Comparison of ENCODE assay signal across 8 mouse cellular contexts in the genomic region with DNA sequence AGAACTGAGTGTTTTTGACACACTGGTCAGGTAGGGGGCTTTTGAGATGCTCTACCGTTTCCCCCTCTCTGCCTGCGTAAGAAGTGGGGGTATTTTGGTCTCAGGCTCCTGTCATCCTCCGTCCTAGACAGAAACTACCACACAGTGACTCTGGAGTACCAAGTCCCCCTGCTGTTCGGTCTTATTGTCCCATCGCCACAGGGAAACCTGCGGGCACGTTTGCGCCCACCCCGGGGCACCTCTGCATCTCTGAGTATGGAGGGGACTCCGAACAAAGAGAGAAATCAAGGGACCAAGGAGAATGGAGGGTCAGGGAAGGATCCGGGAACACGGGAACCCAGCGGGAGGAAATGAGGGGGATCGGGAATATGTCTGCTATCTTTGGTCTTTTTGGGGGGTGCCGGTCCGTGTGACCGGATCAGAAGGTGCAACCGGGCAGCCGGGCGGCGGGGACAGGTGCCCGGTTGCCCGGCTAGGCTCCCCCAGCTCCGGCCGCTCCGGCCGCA. TPM values are rescaled to one million over a fixed set of nuclear protein-coding genes. Genes with fewer than 3 reads are reported as not detected.
DNase-seq lines count a peak whose midpoint lies in the region; ATAC-seq and TF ChIP-seq lines count a peak whose summit lies in the region.

No protein-coding gene starts in this region.

- peak in 1 of 2 experiments; percentile 75 for DNase-seq in heart, adult 2 months
- DNase-seq in heart, postnatal 25 days (ENCODE audit: low spot score), result no peak
- DNase-seq in MEL (ENCODE audit: low read depth, low spot score), result peak; percentile 60
- DNase-seq in cerebellum, adult 11-12 months, result no peak

- under 1% methylated on average over 27 of the region's 27 CpGs for WGBS in heart, adult 2 months
- under 1% methylated on average over 27 of the region's 27 CpGs for WGBS in hindbrain, embryonic 12.5 days
- WGBS in liver, embryonic 16.5 days (ENCODE audit: insufficient replicate concordance), result under 1% methylated on average over 27 of the region's 27 CpGs
- WGBS in neural tube, embryonic 13.5 days, result under 1% methylated on average over 27 of the region's 27 CpGs

- peaks cover 10% of the 10 kb centered on the region for H3K36me3 ChIP-seq in heart, adult 2 months (ENCODE audit: control insufficient read depth, insufficient read depth, low read length)
- peaks cover 0 to 7% of the 10 kb centered on the region in 2 experiments; a peak in 2 of 4 replicates for H3K36me3 ChIP-seq in MEL (ENCODE audit: control insufficient read depth in 1 of 2, insufficient read depth in 2 of 2, low read length in 2 of 2)
- H3K36me3 ChIP-seq in erythroblast, embryonic 14.5 days (ENCODE audit: control insufficient read depth), result peaks cover 11% of the 10 kb centered on the region
- peaks cover 9% of the 10 kb centered on the region for H3K36me3 ChIP-seq in hindbrain, embryonic 12.5 days
- peaks cover 9% of the 10 kb centered on the region; the same call in 1 of the 2 replicates for H3K36me3 ChIP-seq in liver, embryonic 16.5 days (ENCODE audit: control insufficient read depth, insufficient read depth)
- peaks cover 12% of the 10 kb centered on the region for H3K36me3 ChIP-seq in neural tube, embryonic 13.5 days

- peaks cover 7% of the 10 kb centered on the region for H3K79me2 ChIP-seq in heart, adult 2 months (replicated peaks; ENCODE audit: control insufficient read depth, insufficient read depth, low read length)
- peaks cover 7% of the 10 kb centered on the region for H3K79me2 ChIP-seq in MEL (ENCODE audit: control insufficient read depth, insufficient read depth, low read length, poor library complexity)

- intact Hi-C loops in heart, adult 2 months (cut with DNase I), result loop anchor here (1.0 to 10.0 kb wide), 13 partner anchors 15 to 1088 kb away; no protein-coding TSS in a partner anchor
- intact Hi-C loops in heart, postnatal 25 days (cut with DNase I), result loop anchor here (1.0 to 10.0 kb wide), 9 partner anchors 58 to 1196 kb away; no protein-coding TSS in a partner anchor

- H3K4me3 ChIP-seq in heart, adult 2 months, result peak overlapping the region; percentile 64
- H3K4me3 ChIP-seq in MEL (ENCODE audit: control insufficient read depth in 1 of 2, insufficient read depth in 1 of 2, low read depth in 2 of 2, low read length in 2 of 2), result peak overlapping the region; percentile 85 to 90
- peak overlapping the region; percentile 72 for H3K4me3 ChIP-seq in erythroblast, embryonic 14.5 days (replicated peaks)
- H3K4me3 ChIP-seq in hindbrain, embryonic 12.5 days, result peak overlapping the region; percentile 61
- H3K4me3 ChIP-seq in liver, embryonic 16.5 days (ENCODE audit: low read depth, low read length), result peak overlapping the region; percentile 84
- peak overlapping the region; percentile 65 for H3K4me3 ChIP-seq in neural tube, embryonic 13.5 days

- TF ChIP-seq RAD21 in MEL (IDR thresholded peaks at IDR 0.05; ENCODE audit: low read depth, low read length), result no peak; the same call in 1 of the 2 replicates

- peak overlapping the region; percentile 95 for H3K9ac ChIP-seq in heart, adult 2 months (ENCODE audit: low read depth, low read length)
- peak overlapping the region; percentile 91 for H3K9ac ChIP-seq in MEL (ENCODE audit: control insufficient read depth, low read depth, low read length, poor library complexity, severe bottlenecking)
- peak overlapping the region; percentile 86 for H3K9ac ChIP-seq in hindbrain, embryonic 12.5 days
- H3K9ac ChIP-seq in liver, embryonic 16.5 days (ENCODE audit: low read depth, low read length), result peak overlapping the region; percentile 93
- peak overlapping the region; percentile 94 for H3K9ac ChIP-seq in neural tube, embryonic 13.5 days

- H3K9me3 ChIP-seq in MEL (replicated peaks; ENCODE audit: insufficient read depth, low read length), result no peaks in the 10 kb centered on the region
- no peaks in the 10 kb centered on the region for H3K9me3 ChIP-seq in erythroblast, embryonic 14.5 days (ENCODE audit: control insufficient read depth, low read length)
- no peaks in the 10 kb centered on the region for H3K9me3 ChIP-seq in hindbrain, embryonic 12.5 days (replicated peaks)
- H3K9me3 ChIP-seq in liver, embryonic 16.5 days (replicated peaks; ENCODE audit: control insufficient read depth, low read length), result no peaks in the 10 kb centered on the region
- no peaks in the 10 kb centered on the region for H3K9me3 ChIP-seq in neural tube, embryonic 13.5 days

- ATAC-seq in hindbrain, embryonic 12.5 days (ENCODE audit: low FRiP score), result peak; percentile 72
- peak; percentile 25 for ATAC-seq in liver, embryonic 16.5 days (ENCODE audit: low read depth)
- peak; percentile 64 for ATAC-seq in neural tube, embryonic 13.5 days (ENCODE audit: low read depth)

- no peak for TF ChIP-seq POLR2A in heart, adult 2 months (IDR thresholded peaks at IDR 0.05; ENCODE audit: insufficient read depth, low read depth, low read length)
- peak in 1 of 2 experiments; percentile 90; a peak in 3 of 4 replicates for TF ChIP-seq POLR2A in MEL (IDR thresholded peaks at IDR 0.05; ENCODE audit: control insufficient read depth in 1 of 2, insufficient read depth in 1 of 2, low read depth in 1 of 2, low read length in 2 of 2, poor library complexity in 1 of 2)

- H3K27me3 ChIP-seq in heart, adult 2 months (ENCODE audit: control insufficient read depth, insufficient read depth, low read length), result no peaks in the 10 kb centered on the region
- H3K27me3 ChIP-seq in MEL (ENCODE audit: control insufficient read depth in 1 of 2, insufficient read depth in 2 of 2, low read length in 2 of 2), result no peaks in the 10 kb centered on the region
- H3K27me3 ChIP-seq in erythroblast, embryonic 14.5 days (ENCODE audit: control insufficient read depth), result peaks cover 24% of the 10 kb centered on the region
- no peaks in the 10 kb centered on the region for H3K27me3 ChIP-seq in hindbrain, embryonic 12.5 days
- no peaks in the 10 kb centered on the region for H3K27me3 ChIP-seq in liver, embryonic 16.5 days (ENCODE audit: control insufficient read depth, insufficient read depth, low read depth, low read length)
- no peaks in the 10 kb centered on the region for H3K27me3 ChIP-seq in neural tube, embryonic 13.5 days

- peak overlapping the region; percentile 100 for H3K27ac ChIP-seq in heart, adult 2 months
- peak overlapping the region; percentile 60 for H3K27ac ChIP-seq in MEL (ENCODE audit: control insufficient read depth, low read depth, low read length)
- peak overlapping the region; percentile 100 for H3K27ac ChIP-seq in hindbrain, embryonic 12.5 days
- peak overlapping the region; percentile 88 for H3K27ac ChIP-seq in liver, embryonic 16.5 days (ENCODE audit: low read length)
- H3K27ac ChIP-seq in neural tube, embryonic 13.5 days (replicated peaks), result peak overlapping the region; percentile 100

- TF ChIP-seq CTCF in heart, adult 2 months (IDR thresholded peaks at IDR 0.05), result peak; percentile 64
- peak in 1 of 3 experiments; percentile 23; a peak in 2 of 6 replicates for TF ChIP-seq CTCF in MEL (IDR thresholded peaks at IDR 0.05 in 2 of 3, conservative IDR thresholded peaks at IDR 0.05 in 1 of 3; ENCODE audit: control insufficient read depth in 1 of 3, insufficient read depth in 1 of 3, low read depth in 2 of 3, low read length in 3 of 3, poor library complexity in 1 of 3, severe bottlenecking in 1 of 3)

- H3K4me1 ChIP-seq in heart, adult 2 months (ENCODE audit: control insufficient read depth, insufficient read depth, low read length), result peaks cover 5% of the 10 kb centered on the region
- H3K4me1 ChIP-seq in MEL (ENCODE audit: control insufficient read depth in 1 of 2, insufficient read depth in 2 of 2, low read length in 2 of 2), result peaks cover 0 to 10% of the 10 kb centered on the region in 2 experiments; a peak in 2 of 4 replicates
- peaks cover 32% of the 10 kb centered on the region for H3K4me1 ChIP-seq in erythroblast, embryonic 14.5 days (ENCODE audit: control insufficient read depth)
- H3K4me1 ChIP-seq in hindbrain, embryonic 12.5 days, result peaks cover 16% of the 10 kb centered on the region
- peaks cover 10% of the 10 kb centered on the region; the same call in 1 of the 2 replicates for H3K4me1 ChIP-seq in liver, embryonic 16.5 days (ENCODE audit: control insufficient read depth, low read depth, low read length)
- H3K4me1 ChIP-seq in neural tube, embryonic 13.5 days (replicated peaks), result peaks cover 22% of the 10 kb centered on the region

- TF ChIP-seq EP300 in heart, adult 2 months (IDR thresholded peaks at IDR 0.05; ENCODE audit: insufficient read depth, low read depth, low read length), result no peak
- TF ChIP-seq EP300 in MEL (IDR thresholded peaks at IDR 0.05; ENCODE audit: low read depth in 1 of 2, low read length in 2 of 2), result no peak

- peak overlapping the region; percentile 62 for H3K4me2 ChIP-seq in hindbrain, embryonic 12.5 days (replicated peaks)
- peak overlapping the region; percentile 94 for H3K4me2 ChIP-seq in liver, embryonic 16.5 days (ENCODE audit: low read depth, low read length)
- peak overlapping the region; percentile 70 for H3K4me2 ChIP-seq in neural tube, embryonic 13.5 days

TF ChIP-seq in MEL, 35 proteins besides CTCF, POLR2A, EP300 and RAD21:
- 0 out of 2 replicates have a peak, but pooled peaks have one; percentile 9 for TF ChIP-seq RCOR1 (IDR thresholded peaks at IDR 0.05; ENCODE audit: low read depth, low read length)
- TF ChIP-seq SMC3 (IDR thresholded peaks at IDR 0.05; ENCODE audit: low read depth, low read length), result peak; percentile 33; the same call in 1 of the 2 replicates
- TF ChIP-seq ELF1 (IDR thresholded peaks at IDR 0.05; ENCODE audit: low read depth, low read length), result no peak
- TF ChIP-seq MAZ (IDR thresholded peaks at IDR 0.05; ENCODE audit: low read depth, low read length), result no peak

RNA-seq across cellular contexts. Expression of a gene that starts 0.6 kb away (rescaled TPM):
- 10 to 100 TPM; 51.8 to 55.8 TPM for total RNA-seq in heart, adult 2 months (2021)
- 13.7 and 23.1 TPM in 2 replicates for polyA plus RNA-seq in heart, adult 2 months (2012; rRNA removed)
- 10 to 100 TPM; 47.7 to 55.1 TPM for total RNA-seq in heart, postnatal 25 days (2021)
- total RNA-seq in MEL (2012; rRNA removed), result 2.0 and 4.6 TPM in 2 replicates
- polyA plus RNA-seq in MEL (2012; ENCODE audit: insufficient read depth in 1 of 2, insufficient read length in 2 of 2, low read depth in 1 of 2, low replicate concordance in 2 of 2, missing spikeins in 1 of 2), result 1 to 10 TPM in 1 of 2 experiments, not detected in 1; 4.6 TPM
- 3.4 and 3.5 TPM in 2 replicates for polyA plus RNA-seq in erythroblast, embryonic 14.5 days (2012)
- 92.0 and 94.7 TPM in 2 replicates for polyA plus RNA-seq in hindbrain, embryonic 12.5 days (2016; fragmentation: Nextera tagmentation; extraction: Ambion mirVana)
- polyA plus RNA-seq in liver, embryonic 16.5 days (2015; fragmentation: Nextera tagmentation; extraction: Ambion mirVana), result 19.2 and 21.5 TPM in 2 replicates
- polyA plus RNA-seq in neural tube, embryonic 13.5 days (2015; fragmentation: Nextera tagmentation; extraction: Ambion mirVana), result 70.8 and 71.2 TPM in 2 replicates
